Mouse (Mus musculus) yolk sac, embryonic 10.5 days (tissue): ENCODE results near the gene D930048N14Rik.
"Not testable (repeated sequence)": the region's sequence is repeated elsewhere in the genome, so short reads cannot be mapped to it uniquely, and the experiment has no call there.

ENCODE experiments used
- DNase-seq: peaks from one replicate; pipeline ENCODE4 v3.0.0-alpha.2; 2017; ENCODE audit warnings: low spot score

The D930048N14Rik gene

GRCm38 (mm10) chr11:51653736-51654135, 3.0 kb downstream of the D930048N14Rik start:
- no peak for DNase-seq

GRCm38 (mm10) chr11:51654891-51655290, 4.1 kb downstream of the D930048N14Rik start:
- DNase-seq = no peak

- no peak for DNase-seq
Measured at GRCm38 (mm10) chr11:51656798-51657521, 6.2 kb downstream of the D930048N14Rik start.

GRCm38 (mm10) chr11:51658291-51658690, 7.5 kb downstream of the D930048N14Rik start:
- no peak for DNase-seq

GRCm38 (mm10) chr11:51658705-51659104, 8.0 kb downstream of the D930048N14Rik start:
- DNase-seq = no peak

GRCm38 (mm10) chr11:51661867-51662365, 11.2 kb downstream of the D930048N14Rik start:
- no peak for DNase-seq

GRCm38 (mm10) chr11:51662632-51663031, 11.9 kb downstream of the D930048N14Rik start:
- no peak for DNase-seq

GRCm38 (mm10) chr11:51664747-51665146, 14.0 kb downstream of the D930048N14Rik start:
- not testable (repeated sequence) for DNase-seq

GRCm38 (mm10) chr11:51670846-51671245, 20.1 kb downstream of the D930048N14Rik start:
- peak; percentile 43 for DNase-seq

- DNase-seq = no peak
Measured at GRCm38 (mm10) chr11:51671376-51671775, 20.6 kb downstream of the D930048N14Rik start.

- DNase-seq = no peak
Measured at GRCm38 (mm10) chr11:51673291-51673690, 22.5 kb downstream of the D930048N14Rik start.

- no peak for DNase-seq
Measured at GRCm38 (mm10) chr11:51675386-51675785, 24.6 kb downstream of the D930048N14Rik start.

- DNase-seq = no peak
Measured at GRCm38 (mm10) chr11:51677737-51678418, 27.1 kb downstream of the D930048N14Rik start.

- DNase-seq = no peak
Measured at GRCm38 (mm10) chr11:51679466-51679865, 28.7 kb downstream of the D930048N14Rik start.

GRCm38 (mm10) chr11:51681324-51681975, 30.7 kb downstream of the D930048N14Rik start:
- peak; percentile 80 for DNase-seq

- no peak for DNase-seq
Measured at GRCm38 (mm10) chr11:51681976-51682374, 31.2 kb downstream of the D930048N14Rik start.

GRCm38 (mm10) chr11:51688330-51689328, 37.9 kb downstream of the D930048N14Rik start, which contains the start of gene 0610009B22Rik:
Gene 0610009B22Rik (minus strand): TSS chr11:51688874.
- DNase-seq = peak; percentile 100

GRCm38 (mm10) chr11:51689343-51689742, 38.6 kb downstream of the D930048N14Rik start:
- DNase-seq = no peak

GRCm38 (mm10) chr11:51690597-51690996, 39.8 kb downstream of the D930048N14Rik start:
- DNase-seq = not testable (repeated sequence)

GRCm38 (mm10) chr11:51694984-51695383, 44.2 kb downstream of the D930048N14Rik start:
- DNase-seq = no peak

GRCm38 (mm10) chr11:51702831-51703230, 52.1 kb downstream of the D930048N14Rik start:
- DNase-seq = no peak
